18 mouse cellular contexts compared by ENCODE assay signal in genomic region chr10:112835970-112836369, GRCm38 (mm10).
DNase-seq lines count a peak whose midpoint lies in the region; ATAC-seq and TF ChIP-seq lines count a peak whose summit lies in the region.
"Had no signal": no experiment of that assay in that cellular context is flagged by ENCODE, and none has a peak within 500 bp of the region (broad histone marks: within the 10 kb centered on the region; RNA-seq: fewer than 3 reads in every experiment).

No protein-coding gene starts in this region.

- H3K9ac ChIP-seq in hindbrain, embryonic 13.5 days = no peak overlapping the region
- H3K9ac ChIP-seq in hindbrain, embryonic 12.5 days = no peak overlapping the region
- H3K9ac ChIP-seq in lung, postnatal 0 days (replicated peaks; ENCODE audit: low read depth) = no peak overlapping the region
- H3K9ac ChIP-seq in stomach, embryonic 14.5 days (replicated peaks; ENCODE audit: low read depth, low read length) = no peak overlapping the region
- no peak overlapping the region for H3K9ac ChIP-seq in stomach, postnatal 0 days (ENCODE audit: low read length)
- H3K9ac ChIP-seq: liver, embryonic 14.5 days had no signal

- peak; percentile 12 for DNase-seq in lung, postnatal 0 days (ENCODE audit: low spot score)
- DNase-seq in lung, postnatal 4 days = no peak
- no peak for DNase-seq in stomach, postnatal 0 days (ENCODE audit: low spot score)
- DNase-seq in testis, postnatal 10 days (ENCODE audit: low spot score) = no peak
- DNase-seq: adrenal gland, postnatal 25 days; cerebellum, adult 9-11 months; gastrocnemius, postnatal 10 days; heart, adult 2 months; kidney, adult 18-20 months; kidney, postnatal 10 days; right cerebral cortex, postnatal 14 days; thymus, postnatal 14 days had no signal

- 64% methylated on average over 9 of the region's 9 CpGs for WGBS in hindbrain, embryonic 13.5 days
- 70% methylated on average over 9 of the region's 9 CpGs for WGBS in hindbrain, embryonic 12.5 days
- WGBS in lung, postnatal 0 days = 46% methylated on average over 9 of the region's 9 CpGs
- WGBS in stomach, embryonic 14.5 days = 60% methylated on average over 9 of the region's 9 CpGs
- WGBS in stomach, postnatal 0 days = 64% methylated on average over 9 of the region's 9 CpGs

- TF ChIP-seq CTCF in lung, postnatal 0 days (IDR thresholded peaks at IDR 0.05) = no peak
- TF ChIP-seq CTCF in stomach, postnatal 0 days (IDR thresholded peaks at IDR 0.05; ENCODE audit: low read depth) = no peak

- no peaks in the 10 kb centered on the region for H3K9me3 ChIP-seq in hindbrain, embryonic 13.5 days
- H3K9me3 ChIP-seq in hindbrain, embryonic 12.5 days (replicated peaks) = no peaks in the 10 kb centered on the region
- H3K9me3 ChIP-seq in lung, postnatal 0 days (ENCODE audit: low read length) = no peaks in the 10 kb centered on the region
- no peaks in the 10 kb centered on the region for H3K9me3 ChIP-seq in stomach, embryonic 14.5 days (ENCODE audit: control insufficient read depth, low read depth, low read length)
- H3K9me3 ChIP-seq in stomach, postnatal 0 days (ENCODE audit: control insufficient read depth, low read length) = no peaks in the 10 kb centered on the region

- no peak for TF ChIP-seq EP300 in lung, postnatal 0 days (IDR thresholded peaks at IDR 0.05)
- no peak for TF ChIP-seq EP300 in stomach, postnatal 0 days (optimal IDR thresholded peaks at IDR 0.05)

- ATAC-seq in hindbrain, embryonic 13.5 days (ENCODE audit: low FRiP score) = peak; percentile 80
- ATAC-seq in hindbrain, embryonic 12.5 days (ENCODE audit: low FRiP score) = no peak
- no peak for ATAC-seq in lung, postnatal 0 days
- ATAC-seq in stomach, embryonic 14.5 days (ENCODE audit: insufficient number of reproducible peaks, insufficient read depth, low FRiP score, low read depth) = peak; percentile 33; the same call in 1 of the 2 replicates
- no peak for ATAC-seq in stomach, postnatal 0 days (ENCODE audit: low FRiP score, low TSS enrichment)

- H3K36me3 ChIP-seq in hindbrain, embryonic 13.5 days = no peaks in the 10 kb centered on the region
- H3K36me3 ChIP-seq in hindbrain, embryonic 12.5 days = no peaks in the 10 kb centered on the region
- no peaks in the 10 kb centered on the region for H3K36me3 ChIP-seq in lung, postnatal 0 days (ENCODE audit: insufficient read depth, low read length)
- no peaks in the 10 kb centered on the region for H3K36me3 ChIP-seq in stomach, embryonic 14.5 days (ENCODE audit: control insufficient read depth, insufficient read depth, low read length)
- no peaks in the 10 kb centered on the region for H3K36me3 ChIP-seq in stomach, postnatal 0 days (ENCODE audit: control insufficient read depth, insufficient read depth, low read length)

- H3K4me2 ChIP-seq in hindbrain, embryonic 13.5 days = no peak overlapping the region
- no peak overlapping the region for H3K4me2 ChIP-seq in hindbrain, embryonic 12.5 days (replicated peaks)
- H3K4me2 ChIP-seq in lung, postnatal 0 days (replicated peaks; ENCODE audit: low read depth, low read length) = no peak overlapping the region
- H3K4me2 ChIP-seq in stomach, embryonic 14.5 days (replicated peaks; ENCODE audit: low read depth, low read length) = no peak overlapping the region
- H3K4me2 ChIP-seq in stomach, postnatal 0 days (replicated peaks; ENCODE audit: low read depth) = no peak overlapping the region

- H3K4me1 ChIP-seq in hindbrain, embryonic 13.5 days (replicated peaks) = no peaks in the 10 kb centered on the region
- no peaks in the 10 kb centered on the region for H3K4me1 ChIP-seq in hindbrain, embryonic 12.5 days
- H3K4me1 ChIP-seq in lung, postnatal 0 days (ENCODE audit: insufficient read depth, low read depth, low read length) = no peaks in the 10 kb centered on the region
- no peaks in the 10 kb centered on the region for H3K4me1 ChIP-seq in stomach, embryonic 14.5 days (ENCODE audit: control insufficient read depth, insufficient read depth, low read length)
- H3K4me1 ChIP-seq in stomach, postnatal 0 days (replicated peaks; ENCODE audit: control insufficient read depth, insufficient read depth) = no peaks in the 10 kb centered on the region

- H3K27ac ChIP-seq in hindbrain, embryonic 13.5 days = no peak overlapping the region
- H3K27ac ChIP-seq in hindbrain, embryonic 12.5 days = no peak overlapping the region
- no peak overlapping the region for H3K27ac ChIP-seq in lung, postnatal 0 days (ENCODE audit: low read length)
- H3K27ac ChIP-seq in stomach, embryonic 14.5 days (ENCODE audit: low read length) = no peak overlapping the region
- no peak overlapping the region for H3K27ac ChIP-seq in stomach, postnatal 0 days (replicated peaks)
- H3K27ac ChIP-seq: heart, adult 2 months; layer of hippocampus, adult 2 months; liver, embryonic 14.5 days had no signal

- H3K4me3 ChIP-seq in hindbrain, embryonic 13.5 days = no peak overlapping the region
- H3K4me3 ChIP-seq in hindbrain, embryonic 12.5 days = no peak overlapping the region
- no peak overlapping the region for H3K4me3 ChIP-seq in lung, postnatal 0 days (ENCODE audit: low read depth, low read length)
- no peak overlapping the region for H3K4me3 ChIP-seq in stomach, embryonic 14.5 days (ENCODE audit: low read depth, low read length)
- H3K4me3 ChIP-seq in stomach, postnatal 0 days (ENCODE audit: low read depth, low read length) = no peak overlapping the region
- H3K4me3 ChIP-seq: heart, adult 2 months; layer of hippocampus, adult 2 months; myocyte had no signal

- no peaks in the 10 kb centered on the region for H3K27me3 ChIP-seq in hindbrain, embryonic 13.5 days
- H3K27me3 ChIP-seq in hindbrain, embryonic 12.5 days = no peaks in the 10 kb centered on the region
- no peaks in the 10 kb centered on the region for H3K27me3 ChIP-seq in lung, postnatal 0 days (replicated peaks; ENCODE audit: insufficient read depth, low read length)
- no peaks in the 10 kb centered on the region for H3K27me3 ChIP-seq in stomach, embryonic 14.5 days (ENCODE audit: control insufficient read depth, insufficient read depth, low read length)
- no peaks in the 10 kb centered on the region for H3K27me3 ChIP-seq in stomach, postnatal 0 days (ENCODE audit: control insufficient read depth, insufficient read depth, low read length)

Comparison
In these comparisons a context has a peak if more than half of its experiments do, and no peak if none do; other contexts are left out.
1. ATAC-seq: peak in hindbrain, embryonic 13.5 days (single experiment) and stomach, embryonic 14.5 days (single experiment); none in hindbrain, embryonic 12.5 days (single experiment), lung, postnatal 0 days (single experiment) and stomach, postnatal 0 days (single experiment).